Mouse (Mus musculus) kidney, postnatal 36 days (tissue): ENCODE measurements around the gene Gm973.

Experiments
- DNase-seq, 2 experiments: peaks; one replicate each; pipeline ENCODE4 v3.0.0; 2021 to 2022; ENCODE audit warnings: mixed read lengths in 2 of 2

Gm973 gene

GRCm38 (mm10) chr1:59492432-59492831 lies 23.6 kb upstream of the Gm973 start:
- DNase-seq = no peak

GRCm38 (mm10) chr1:59495970-59496369 lies 20.1 kb upstream of the Gm973 start:
- DNase-seq = no peak

DNA sequence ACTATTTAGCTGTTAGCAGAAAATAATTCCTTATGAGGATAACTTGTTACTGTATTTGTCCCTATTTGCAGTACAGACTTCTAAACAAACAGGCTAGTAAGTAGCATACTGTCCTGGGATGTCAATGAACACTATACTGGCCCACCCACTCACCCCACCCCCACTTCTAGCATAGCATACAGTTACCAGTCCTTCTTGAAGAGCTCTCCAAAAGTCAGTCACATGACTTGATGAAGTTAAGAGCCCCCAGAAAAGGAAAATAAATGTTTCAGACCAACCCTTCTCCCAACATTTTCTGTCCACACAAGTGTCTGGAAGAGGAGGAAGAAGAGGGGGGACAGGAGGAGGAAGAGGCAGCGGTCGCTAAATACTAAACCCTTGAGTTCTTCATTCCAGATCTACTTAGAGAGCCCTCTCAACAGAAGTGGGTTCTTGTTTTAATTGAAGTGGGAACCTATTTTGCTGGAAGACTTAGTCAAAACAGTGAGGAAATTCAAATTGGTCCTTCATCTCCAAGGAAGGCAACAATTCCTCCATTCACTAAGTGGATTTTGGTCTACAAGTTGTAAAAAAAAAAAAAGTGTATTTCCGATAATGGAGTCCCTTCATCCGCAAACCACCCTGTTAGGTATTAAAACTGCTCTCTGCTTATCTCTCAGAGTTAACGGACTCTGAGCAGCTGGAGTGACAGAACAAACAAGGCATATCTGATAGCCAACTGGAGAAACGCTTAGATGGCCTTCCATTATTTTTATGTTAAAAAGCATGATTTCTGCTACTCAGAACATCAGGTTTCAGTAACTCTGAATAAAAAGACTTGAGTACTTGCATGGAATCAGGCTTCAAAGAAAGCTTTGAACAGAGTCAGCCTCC lies 18.1 kb upstream of the Gm973 start:
- no peak for DNase-seq

DNA sequence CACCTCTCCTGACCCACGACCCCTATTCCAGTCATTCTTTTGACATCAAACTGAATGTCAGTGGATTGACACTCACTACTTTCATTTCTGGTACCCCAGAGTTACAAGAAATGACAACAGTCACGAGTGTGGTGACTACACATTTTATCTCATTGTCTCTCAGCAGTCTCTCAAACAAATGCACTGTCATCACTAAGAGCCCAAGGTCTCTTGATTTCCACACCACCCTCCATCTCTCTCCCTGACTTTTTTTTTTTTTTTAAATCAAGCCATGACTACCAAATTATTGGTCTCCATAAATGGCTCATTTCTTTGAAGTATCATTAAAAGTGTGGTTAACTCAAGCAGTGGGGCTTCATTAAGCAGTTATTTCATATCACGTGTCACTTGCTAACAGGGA lies 16.7 kb upstream of the Gm973 start:
- no peak for DNase-seq

DNA sequence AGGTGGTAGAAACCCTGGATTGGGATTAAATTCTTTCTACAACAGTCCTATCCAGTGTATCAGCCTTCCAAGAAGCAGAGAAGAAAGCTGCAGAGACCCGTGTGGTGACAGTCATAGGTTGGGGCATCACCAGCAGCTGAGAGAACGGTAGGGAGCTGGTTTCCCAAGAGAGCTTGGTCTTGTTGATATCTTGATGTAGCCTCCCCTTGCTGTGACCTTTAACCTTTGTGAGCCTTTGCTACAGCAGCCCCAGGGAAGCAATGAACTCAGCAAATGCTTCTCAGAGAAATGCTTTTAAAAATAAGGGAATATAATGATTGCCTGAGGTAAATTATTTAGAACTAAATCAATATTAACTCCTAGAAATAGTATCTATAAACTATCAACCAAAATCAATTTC lies 13.7 kb upstream of the Gm973 start:
- DNase-seq = no peak

GRCm38 (mm10) chr1:59503659-59504301 lies 12.3 kb upstream of the Gm973 start:
- DNase-seq = peak in 1 of 2 experiments; percentile 17

GRCm38 (mm10) chr1:59504302-59504700 lies 11.8 kb upstream of the Gm973 start:
- no peak for DNase-seq

DNA sequence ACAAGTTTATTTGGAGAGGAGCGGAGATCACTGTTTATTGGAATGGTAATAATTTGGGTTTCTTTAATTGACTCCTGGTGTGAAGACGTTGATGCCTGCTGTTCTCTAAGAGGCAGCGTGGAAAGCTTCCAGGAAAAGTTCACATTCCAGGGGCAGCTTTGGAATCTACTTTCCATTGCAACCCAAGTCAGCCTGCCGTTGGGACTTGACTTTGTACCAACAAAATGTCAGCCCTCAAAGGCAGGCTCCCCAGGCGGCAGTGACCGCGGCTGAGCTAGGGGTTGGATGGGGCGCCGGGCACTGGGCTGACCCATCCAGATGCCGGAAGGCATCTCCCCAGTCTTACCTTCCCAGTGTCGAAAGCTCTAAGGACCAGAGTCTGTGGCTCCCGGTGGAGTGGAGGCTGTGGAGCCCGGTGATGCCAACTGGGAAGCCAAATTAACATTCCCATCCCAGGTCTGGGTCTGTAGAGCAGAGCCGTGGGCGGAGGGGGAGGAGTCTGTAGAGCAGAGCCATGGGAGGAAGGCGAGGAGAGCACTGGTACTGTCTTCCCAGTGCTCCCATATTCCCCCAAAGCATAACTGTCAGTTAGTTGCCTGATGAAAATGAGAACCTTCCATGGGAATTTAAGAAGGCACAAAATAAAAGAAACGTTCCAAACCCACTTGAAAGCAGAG lies 7.5 kb upstream of the Gm973 start:
- DNase-seq = peak; percentile 27 to 38

GRCm38 (mm10) chr1:59511566-59512270 lies 4.3 kb upstream of the Gm973 start:
- DNase-seq = no peak

DNA sequence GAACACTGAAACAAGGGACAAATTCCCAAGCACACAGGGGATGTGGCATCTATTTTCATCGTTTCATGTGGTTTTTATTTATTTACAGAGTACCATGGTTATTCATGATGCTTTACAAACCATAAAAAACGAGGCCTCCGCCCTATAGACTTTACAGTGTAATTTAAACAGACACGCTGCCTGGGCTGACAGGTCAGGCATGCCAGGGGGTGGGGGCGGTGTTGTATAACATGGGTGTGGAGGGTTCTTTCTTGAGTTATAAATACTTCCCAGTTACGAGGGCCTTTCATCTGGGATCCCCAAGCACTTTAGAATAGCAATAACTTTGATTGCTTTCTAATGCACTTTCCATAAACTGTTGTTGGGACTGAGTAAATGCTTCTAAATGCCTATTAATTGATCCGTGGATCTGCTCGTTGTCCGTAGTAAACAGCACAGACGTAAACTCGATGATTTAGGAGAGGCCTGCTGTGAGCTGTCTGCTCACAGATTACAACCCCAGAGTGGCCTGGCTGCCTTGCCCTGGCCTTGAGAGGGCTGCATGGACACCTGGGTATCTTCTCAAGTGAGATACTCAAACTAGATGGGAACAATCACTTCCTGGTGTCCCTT lies 4.3 kb downstream of the Gm973 start:
- DNase-seq = no peak

DNA sequence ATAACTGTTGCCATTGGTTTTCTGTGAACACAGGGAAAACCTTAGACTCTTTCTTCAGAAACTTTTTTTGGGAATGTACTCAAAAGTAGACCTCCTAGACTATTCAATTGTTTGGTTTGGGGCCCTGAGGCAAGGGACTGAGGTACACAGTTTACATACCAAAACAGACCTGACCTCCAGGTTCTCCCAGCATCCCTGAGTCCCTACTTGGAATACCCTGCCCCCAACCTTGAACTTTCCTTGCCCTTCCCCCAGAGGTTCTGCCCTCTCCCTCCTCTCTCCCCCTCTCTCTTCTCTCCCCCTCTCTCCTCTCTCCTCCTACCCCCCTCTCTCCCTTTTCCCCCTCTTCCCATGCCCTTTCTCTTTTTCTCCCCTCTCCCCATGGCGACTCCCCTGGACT lies 6.4 kb downstream of the Gm973 start:
- no peak for DNase-seq

- no peak for DNase-seq
Observed at GRCm38 (mm10) chr1:59523378-59523958, 7.4 kb downstream of the Gm973 start.

DNA sequence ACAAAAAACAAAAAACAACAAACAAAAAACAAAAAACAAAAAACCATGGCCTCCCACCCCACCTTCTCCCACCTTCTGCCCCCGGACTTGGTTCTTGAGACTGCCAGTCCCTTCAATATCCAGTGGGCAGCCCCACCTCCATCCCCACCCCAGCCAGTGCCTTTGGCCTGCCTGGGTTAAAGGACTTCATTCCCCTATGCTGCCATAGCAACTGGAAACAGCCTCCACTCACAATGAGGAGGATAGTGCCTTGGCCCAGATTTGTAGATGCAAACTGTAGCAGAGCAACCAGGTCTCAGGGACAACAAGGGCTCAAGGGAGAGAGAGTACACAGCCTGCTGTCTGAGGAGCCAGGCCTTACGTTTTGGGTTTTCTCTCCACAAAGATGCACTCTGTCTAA lies 8.0 kb downstream of the Gm973 start:
- DNase-seq = no peak

DNA sequence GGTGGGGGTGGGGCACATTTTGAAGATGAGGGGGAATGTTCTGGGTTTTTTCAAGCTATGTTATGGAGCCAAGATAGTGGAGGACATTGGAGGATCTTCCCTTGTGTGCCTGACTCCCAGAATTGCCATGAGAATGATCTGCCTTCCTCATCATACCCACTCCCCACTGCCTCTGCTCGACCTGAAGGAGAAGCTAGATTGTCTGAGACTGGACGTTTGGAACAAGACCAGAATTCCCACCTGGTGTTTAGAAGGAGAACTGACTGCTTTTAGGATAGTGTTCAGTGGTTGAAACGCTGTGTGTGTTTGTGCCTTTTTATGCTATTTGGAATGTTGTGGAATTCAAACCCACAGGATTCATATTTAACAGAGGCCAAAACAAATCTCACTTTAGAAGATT lies 8.7 kb downstream of the Gm973 start:
- DNase-seq = no peak

DNA sequence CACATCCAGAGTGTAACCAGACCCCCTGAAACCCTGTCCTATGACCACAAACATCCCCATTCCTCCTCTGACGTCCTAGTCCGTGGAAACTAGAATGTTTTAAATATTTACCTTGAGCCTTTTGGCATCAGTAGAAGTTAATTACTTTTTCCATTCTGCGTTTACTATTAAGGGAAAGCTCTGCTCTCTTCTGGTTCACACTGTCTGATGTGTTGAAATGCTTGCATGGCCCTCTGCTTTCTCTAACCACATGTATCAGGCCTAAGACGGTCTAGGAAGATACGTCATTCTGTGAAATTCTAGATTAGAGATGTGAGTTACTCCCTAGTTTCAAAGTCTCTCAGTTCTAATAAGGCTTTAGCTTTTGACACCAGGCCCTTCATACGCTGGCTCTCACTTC lies 11.2 kb downstream of the Gm973 start:
- DNase-seq = no peak

GRCm38 (mm10) chr1:59534976-59535810 lies 19.1 kb downstream of the Gm973 start:
- DNase-seq = no peak

DNA sequence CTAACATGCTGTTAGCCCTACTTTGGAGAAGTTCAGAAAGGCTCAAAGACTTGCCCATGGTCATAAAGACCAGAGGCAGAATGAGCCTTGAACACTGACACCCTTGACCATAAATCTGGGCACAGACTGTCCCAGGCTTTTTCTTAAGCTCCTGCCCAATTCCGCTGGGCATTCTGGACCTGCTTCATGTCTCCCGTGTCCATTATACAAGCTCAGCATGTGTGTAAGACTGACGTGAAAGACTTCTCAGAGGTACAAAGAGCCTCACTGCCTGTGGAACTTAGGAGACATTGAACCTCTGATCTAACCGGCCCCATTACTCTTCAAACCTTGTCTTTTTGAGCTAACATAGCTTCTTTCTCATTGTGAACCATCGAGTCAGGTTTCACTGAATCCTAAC lies 22.3 kb downstream of the Gm973 start:
- DNase-seq = no peak

GRCm38 (mm10) chr1:59540537-59541148 lies 24.6 kb downstream of the Gm973 start:
- peak in 1 of 2 experiments; percentile 7 for DNase-seq

GRCm38 (mm10) chr1:59541271-59542020 lies 25.4 kb downstream of the Gm973 start:
- DNase-seq = no peak

DNA sequence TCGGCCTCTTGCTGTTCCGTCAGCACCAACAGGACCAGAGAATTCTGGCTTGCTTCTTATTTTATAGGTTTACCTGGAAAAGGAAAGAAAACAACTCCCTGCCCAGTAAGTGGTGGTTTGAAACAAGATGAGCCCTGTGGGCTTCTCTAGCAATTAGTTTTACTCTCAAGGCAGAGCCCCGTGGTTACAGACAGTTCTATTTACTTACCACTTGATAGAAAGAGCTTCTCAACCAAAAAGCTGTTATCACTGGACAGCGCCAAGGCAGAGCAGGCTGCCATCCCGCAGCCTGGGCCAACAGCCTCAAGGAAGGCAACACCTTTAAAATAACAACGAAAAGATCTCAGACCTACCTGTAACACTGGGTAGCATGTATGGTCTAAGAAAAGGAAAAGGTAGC lies 26.2 kb downstream of the Gm973 start:
- DNase-seq = no peak
